Mouse (Mus musculus) heart, postnatal 36 days (tissue): ENCODE data around the gene Tbc1d5. TPM values are rescaled to one million over a fixed set of nuclear protein-coding genes. Genes with fewer than 3 reads are reported as not detected.

Experiments
- DNase-seq, 2 experiments: peaks; one replicate each; pipeline ENCODE4 v3.0.0; 2021 to 2022
- intact Hi-C: fragments of 180-260 bp; cut with DNase I; formaldehyde crosslinking; loops from one replicate; pipeline ENCODE4 v1.15.1; 2025
- total RNA-seq, 2 experiments: library from RNA; stranded (reverse); gene quantifications; 2 replicates each; pipeline ENCODE4 v1.2.3; 2021

Gene Tbc1d5
- total RNA-seq, 2 experiments from 2014 or later: 18.6 to 19.4 TPM

DNA sequence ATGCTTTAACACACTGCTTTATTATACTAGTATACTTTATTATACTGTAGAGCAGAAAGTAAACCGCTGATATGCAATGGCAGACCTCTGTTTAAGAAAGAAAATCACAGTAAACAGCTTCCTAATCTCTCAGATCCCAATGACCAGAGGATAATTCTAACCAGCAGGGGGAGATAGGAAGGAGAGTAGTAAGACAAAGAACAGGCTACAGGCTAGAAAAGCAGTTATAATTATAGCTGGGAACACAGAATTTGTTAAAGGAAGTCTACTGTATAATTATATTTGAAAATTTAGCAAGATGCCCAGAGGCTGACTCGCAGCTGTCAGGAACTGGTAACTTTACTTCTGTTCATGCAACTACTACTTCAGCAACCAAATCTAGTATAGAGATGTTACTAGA lies 68.0 kb downstream of the Tbc1d5 start:
- DNase-seq: no peak
- intact Hi-C loops: loop anchor here (1.0 to 5.0 kb wide), 2 partner anchors 66 to 177 kb away; partner anchors contain the start of gene Tbc1d5

DNA sequence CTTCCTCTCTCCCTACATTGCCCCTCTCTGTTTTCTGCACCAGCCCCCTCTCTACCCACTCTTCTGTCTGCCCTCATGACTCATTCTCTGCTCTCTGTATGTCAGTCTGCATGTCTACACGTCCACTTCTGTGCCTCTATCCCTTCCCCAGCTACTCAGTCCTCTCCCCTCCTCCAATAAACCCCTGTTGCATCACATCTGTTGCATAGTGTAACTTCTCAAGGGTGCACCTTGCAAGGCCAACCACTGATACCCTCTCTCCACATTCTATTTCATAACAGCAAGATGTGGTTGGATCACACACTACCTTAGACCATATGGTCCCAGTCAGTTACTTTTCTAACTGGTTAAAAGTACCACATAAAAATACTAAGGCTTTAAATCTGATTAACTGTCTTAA lies 74.9 kb downstream of the Tbc1d5 start:
- no peak for DNase-seq
- intact Hi-C loops: no loop called here

DNA sequence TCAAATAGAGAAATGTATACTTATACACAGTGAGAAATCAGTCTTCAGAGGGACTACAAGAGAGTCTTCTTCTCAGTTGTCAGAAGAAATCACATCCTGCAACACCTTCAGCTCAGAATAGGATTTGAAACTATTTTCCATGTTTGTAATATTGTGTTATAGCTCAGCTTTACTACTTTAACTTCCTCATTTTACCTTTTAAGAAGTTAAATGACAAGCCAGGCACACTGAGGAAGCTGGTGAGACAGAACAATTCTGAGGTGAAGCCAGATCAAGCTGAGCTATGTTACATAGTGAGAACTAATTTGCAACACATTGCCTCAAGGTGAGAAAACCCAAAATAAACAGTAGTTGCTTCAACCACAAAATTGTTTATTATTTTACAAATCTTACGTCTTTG lies 135.3 kb downstream of the Tbc1d5 start:
- intact Hi-C loops: no loop called here
- no peak for DNase-seq

DNA sequence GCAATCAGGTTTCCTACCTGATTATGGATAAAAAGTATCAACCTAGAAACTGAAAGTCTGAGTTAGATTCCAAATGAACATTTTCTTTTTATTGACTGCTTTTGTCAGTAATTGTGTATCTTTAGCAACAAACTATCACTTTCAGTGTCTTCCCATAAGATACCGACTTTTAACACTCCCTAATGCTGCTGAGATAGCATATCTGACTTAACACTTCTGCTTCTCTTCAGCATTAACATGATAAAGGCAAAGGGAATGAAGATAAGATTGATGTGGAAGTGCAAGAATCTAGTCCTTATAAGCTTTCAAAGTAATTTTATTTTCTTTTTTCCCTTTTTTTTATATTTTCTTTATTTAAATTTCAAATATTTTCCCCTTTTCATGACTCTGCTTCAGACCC lies 138.3 kb downstream of the Tbc1d5 start:
- DNase-seq: no peak
- intact Hi-C loops: no loop called here

DNA sequence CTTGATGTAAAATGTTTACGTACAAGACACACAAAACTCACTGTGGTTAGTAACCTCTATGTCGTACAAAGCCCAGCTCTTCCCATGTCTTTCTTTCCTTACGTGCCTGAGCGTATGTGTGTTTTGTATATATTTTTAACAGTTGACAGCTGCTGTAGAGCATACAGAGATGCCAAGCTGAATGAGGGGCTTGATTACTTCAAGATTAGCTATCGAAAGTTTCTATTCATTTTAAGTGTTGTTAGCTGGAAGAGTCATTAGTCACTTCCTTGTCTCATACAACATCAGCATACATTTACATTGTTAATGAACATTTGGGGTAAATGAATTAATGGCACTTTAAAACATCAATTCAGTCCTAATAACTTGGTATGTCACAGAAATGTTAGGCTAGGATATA lies 155.9 kb downstream of the Tbc1d5 start:
- no peak for DNase-seq
- intact Hi-C loops: no loop called here

DNA sequence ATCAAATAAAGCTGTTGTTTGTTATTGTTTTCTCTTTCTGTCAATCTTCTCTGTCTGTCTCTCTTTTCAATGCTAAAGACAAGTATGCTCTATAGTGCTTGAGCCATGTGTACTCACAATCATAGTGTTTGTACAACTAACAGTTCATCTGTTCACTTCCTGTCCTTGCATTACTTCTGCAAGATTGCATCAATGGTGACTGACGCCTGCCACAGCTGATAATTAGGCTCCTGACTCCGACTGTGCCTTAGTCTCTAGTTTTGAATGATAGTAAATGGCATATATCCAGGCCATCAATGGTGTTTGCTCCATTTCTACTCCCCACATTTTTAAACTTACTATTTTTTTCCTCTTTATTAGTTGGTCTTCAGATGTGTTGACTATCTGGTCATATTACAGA lies 162.8 kb downstream of the Tbc1d5 start:
- DNase-seq: no peak
- intact Hi-C loops: no loop called here

DNA sequence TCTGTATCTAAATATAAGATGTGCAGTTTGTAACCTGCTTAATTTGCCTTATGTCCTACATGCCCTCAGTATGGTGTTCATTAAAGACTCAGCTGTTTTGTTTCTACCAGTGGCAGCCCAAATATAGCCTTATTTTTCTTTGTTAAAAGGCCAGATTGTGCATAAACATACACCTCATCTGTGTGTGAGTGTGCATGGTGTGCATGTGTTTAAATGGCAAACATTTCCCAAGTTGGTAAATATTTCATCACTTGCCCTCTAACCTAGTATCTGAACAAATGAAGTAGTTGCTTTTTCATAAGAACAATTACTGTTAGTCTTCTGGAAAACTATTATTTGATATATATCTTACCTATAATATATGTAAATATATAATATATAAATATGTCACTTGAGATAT lies 165.2 kb downstream of the Tbc1d5 start:
- intact Hi-C loops: no loop called here
- no peak for DNase-seq

DNA sequence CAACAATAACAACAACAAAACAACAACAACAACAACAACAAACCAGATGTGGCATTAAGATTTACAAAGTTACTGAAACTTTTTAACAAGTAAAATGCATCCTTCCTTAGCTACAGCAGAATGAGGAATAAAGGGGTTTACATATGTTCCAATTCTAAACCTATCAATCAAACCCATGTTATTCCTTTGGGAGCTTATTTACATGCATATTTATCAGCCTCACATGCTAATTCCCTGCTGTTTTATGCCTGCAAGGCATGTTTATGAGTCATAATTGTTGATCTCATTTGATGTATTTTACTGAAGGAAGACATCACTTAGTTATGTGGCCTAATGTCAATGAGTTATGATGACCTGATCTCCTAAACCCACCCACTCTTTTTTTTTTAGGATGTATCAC lies 176.0 kb downstream of the Tbc1d5 start:
- intact Hi-C loops: no loop called here
- no peak for DNase-seq

DNA sequence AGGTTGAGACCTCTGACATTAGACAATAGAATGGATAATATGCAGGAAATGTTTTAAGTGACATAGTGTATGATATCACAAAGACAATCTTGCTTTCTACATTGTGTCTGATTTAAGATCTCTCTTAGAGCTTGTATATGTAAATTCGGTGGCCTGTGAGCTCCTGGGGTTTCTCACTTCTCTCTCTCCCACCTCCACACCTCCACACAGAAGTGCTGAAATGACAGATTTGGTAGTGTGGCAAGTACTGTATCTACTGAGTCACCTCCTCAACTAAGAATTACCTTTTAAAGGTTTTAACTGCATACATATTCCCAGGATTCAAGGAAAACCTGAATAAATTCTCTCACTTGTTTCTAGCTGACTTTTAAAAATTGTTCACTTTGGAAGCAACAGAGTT lies 180.9 kb downstream of the Tbc1d5 start:
- intact Hi-C loops: no loop called here
- DNase-seq: no peak

DNA sequence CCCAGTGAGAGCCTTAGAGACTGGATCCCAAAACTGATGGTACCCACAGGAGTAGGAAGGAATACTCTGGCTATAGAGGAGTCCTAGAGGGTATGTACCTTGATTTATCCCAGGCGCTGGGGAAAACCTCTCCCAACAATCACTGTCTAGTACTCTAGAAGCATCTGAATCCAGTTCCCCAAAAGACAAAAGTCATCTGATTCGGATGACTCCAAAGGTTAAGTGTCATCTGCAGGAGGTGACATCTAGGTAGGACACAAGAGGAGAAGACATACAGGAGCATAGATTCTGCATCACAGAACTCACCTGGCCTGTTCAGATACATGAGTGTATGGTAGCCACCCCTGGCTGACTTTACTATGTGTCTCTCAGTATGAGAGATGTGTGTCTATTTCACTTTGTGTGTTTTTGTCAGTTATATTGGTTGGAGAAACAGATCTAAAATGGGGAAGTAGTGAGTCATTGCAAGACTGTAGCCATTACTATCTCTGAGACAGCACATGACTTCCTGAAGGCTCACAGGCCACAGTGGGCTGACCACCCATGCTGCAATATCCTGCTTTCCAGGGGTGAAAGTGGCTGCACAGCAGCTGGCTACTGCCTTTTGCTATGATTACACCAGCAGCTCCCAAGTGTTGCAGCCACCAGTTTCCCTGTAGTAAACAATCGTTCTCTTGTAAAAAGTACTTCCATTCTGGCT lies 185.7 kb downstream of the Tbc1d5 start:
- intact Hi-C loops: no loop called here
- peak; percentile 15 to 21 for DNase-seq

DNA sequence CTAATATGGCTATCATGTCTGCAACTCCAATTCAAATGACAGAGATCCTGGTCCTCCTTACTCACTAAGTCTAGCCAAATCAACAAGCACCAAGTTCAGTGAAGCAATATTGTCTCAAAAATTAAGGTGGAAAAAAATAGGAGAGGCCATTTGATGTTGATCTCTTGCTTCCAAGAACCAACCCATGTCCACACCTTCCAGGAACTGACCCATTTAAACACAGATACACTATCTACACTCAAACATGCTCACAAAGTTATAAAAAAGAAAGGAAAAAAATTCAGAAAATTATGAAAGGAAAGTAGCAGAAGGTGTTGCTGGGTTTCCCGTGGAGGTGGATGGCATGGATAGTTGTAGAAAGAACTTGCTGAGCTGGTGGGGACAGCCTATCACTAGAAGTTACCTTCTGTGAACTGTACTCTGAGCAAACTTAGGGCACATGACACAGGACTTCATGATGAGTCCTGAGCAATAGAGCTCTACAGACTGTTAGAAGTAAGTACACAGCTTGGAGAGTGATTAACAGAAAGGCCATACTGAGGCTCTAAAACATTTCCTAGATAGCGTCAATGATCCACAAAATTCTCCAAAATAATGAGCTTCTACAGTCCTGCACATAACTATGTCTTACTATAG lies 188.3 kb downstream of the Tbc1d5 start:
- no peak for DNase-seq

DNA sequence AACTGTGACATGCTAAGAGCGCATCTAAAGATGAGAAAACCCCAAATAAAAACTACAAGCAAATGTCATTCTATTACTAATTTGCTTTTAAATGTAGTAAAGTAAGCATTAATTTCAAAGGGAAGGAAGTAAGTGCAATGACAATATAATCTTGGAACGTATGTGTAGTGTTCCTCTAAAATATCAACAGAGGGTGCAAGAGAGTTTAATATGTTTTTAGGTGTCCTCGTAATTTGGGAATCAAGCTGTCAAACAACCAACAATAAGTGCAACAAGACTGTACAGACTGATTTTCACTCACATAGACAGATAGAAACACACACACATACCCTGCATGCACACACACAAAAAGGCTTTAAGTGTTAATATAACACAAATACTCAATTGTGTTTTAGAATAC lies 191.2 kb downstream of the Tbc1d5 start:
- DNase-seq: no peak
- intact Hi-C loops: loop anchor here (1.0 kb wide), 1 partner anchor 300 kb away; no protein-coding TSS in a partner anchor

More for the DNA sequence above, 188.3 kb downstream of the Tbc1d5 start:
- intact Hi-C loops: no loop called here

DNA sequence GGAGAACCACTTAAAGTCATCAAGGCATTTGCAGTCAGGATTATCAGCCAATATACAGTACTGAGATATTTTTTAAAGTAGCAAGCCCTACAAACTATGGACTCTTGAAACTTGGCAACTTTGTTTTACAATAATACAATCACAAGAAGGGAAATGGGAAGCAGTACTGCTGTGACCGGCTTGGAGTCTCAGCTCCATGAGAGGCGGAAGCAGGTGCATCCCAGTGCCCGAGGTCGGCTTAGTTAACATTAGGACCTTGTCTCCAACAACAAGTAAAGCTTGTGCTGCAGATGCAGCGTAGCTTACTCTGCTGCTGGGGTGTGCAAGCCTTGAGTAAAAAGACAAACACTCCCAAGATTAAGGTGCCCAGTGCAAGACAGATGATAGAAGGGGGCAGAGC lies 197.2 kb downstream of the Tbc1d5 start:
- DNase-seq: no peak
- intact Hi-C loops: no loop called here

DNA sequence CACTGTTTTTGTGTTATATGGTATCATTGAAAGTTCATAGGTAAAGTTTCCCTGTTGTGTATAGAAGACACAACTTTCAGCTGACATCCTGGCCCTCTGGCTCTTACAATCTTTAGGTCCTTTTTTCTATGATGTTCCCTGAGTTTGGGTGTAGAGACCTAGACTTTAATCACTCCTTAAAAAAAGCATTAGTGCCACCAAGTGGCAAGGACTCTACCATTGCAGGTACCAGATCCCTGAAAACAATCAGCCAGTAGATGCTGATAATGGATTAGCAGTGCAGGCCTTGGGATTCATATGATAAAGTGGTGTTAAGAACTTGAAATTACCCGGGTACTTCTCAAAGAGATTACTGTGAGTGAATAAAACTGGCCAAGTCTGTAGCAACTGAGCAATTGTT lies 207.0 kb downstream of the Tbc1d5 start:
- intact Hi-C loops: loop anchor here (5.0 kb wide), 1 partner anchor 160 kb away; no protein-coding TSS in a partner anchor
- DNase-seq: no peak

DNA sequence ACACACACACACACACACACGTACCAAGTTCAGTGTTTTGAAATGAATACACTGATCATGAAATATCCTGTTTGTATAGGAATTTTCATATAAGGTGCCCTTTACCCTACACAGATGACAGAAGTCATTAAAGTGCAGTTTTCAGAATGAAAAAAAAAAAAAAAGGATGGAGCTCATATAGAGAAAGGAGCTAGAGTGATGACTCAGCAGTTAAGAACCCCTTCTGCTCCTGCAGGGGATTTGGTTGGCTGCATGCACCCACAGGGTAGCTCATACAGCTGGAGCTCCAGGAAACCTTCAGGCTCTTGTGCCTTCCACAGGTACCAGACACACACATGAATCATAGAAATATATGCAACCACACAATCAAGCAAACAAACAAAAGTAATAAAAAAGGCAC lies 213.0 kb downstream of the Tbc1d5 start:
- DNase-seq: no peak
- intact Hi-C loops: no loop called here

DNA sequence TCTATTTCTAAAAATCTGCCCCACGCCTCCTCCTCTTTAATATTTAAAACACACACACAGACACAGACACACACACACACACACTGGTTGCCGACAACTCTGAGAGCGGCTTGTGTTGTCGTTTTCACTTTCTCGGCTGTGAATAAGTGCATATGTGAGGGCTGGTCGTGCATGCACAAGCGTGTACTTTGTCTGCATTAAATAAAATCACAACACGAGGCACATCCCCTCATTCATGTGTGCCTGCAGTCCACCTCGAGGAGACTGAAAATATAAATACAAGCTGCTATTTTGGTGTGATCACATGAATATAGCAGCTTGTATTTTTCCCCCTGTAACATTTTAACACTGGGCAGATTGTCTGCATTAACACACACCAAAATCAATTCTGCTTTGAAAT lies 224.8 kb downstream of the Tbc1d5 start:
- DNase-seq: no peak
- intact Hi-C loops: no loop called here

DNA sequence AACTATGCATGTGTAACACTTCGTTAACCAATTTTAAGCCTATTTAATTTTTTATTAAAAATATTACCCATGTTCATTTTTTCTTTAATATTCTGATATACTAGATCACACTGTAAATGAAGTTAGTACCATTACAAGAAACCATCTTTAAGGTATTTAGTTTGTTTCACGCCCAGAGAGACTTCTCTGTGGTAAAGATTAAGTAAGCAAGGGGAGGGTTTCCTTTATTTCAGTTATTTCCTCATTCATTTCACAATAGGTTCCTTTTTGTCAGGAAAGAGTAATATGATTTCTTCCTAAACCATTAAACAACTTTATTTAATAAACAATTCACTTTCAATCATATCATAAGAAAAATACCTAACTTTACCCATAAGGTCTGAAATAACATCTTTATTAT lies 256.8 kb downstream of the Tbc1d5 start:
- intact Hi-C loops: no loop called here
- no peak for DNase-seq

DNA sequence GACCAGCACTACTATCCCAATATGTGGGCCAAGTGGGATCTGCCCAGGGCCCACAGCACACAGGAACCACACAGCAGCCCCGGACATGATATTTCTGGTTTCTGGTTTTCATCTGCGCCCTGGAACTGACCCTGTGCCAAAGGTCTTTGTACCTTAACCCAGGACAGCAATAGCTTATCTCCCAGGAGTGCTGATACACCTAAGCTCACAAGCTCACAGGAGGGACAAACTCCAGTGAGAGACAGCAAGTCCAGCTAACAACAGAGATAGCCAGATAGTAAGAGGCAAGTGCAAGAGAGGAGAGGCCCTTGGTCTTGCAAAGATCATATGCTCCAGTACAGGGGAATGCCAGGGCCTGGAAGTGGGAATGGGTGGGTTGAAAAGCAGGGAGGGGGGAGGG lies 263.9 kb downstream of the Tbc1d5 start:
- no peak for DNase-seq
- intact Hi-C loops: no loop called here

DNA sequence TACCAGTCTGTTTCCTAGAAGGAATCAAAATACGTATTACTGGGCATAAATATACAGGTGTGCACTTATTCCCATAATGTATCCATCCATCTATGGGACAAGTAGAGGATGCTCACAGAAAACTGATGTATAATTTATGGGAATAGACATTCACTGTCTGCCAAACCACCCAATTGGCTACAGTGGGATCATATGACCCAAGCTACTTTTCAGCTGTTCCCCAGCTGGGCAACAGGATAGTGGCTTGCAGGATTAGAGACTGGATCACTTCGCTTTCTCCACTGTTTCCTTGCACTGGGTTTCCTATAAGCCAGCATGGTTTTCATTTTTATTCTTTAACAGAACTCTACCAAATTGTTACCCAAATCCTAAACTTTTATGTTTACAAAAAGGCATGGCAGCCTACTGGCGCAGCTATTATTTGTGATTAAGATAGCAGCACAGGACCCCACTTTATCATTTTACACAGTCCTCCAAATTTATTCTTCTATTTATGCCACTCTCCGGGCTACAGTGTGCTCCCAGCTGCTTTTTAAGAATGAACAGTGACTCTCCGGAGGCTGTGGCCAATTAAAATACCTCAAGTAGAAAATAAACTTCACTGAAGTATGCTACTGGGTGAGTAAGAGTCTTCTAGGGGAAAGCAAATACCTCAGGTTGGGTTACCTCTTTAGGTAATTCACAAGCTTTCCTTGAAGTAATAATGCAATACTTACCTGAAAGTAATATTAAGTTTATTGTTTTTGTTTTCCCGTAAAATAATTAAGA lies 270.4 kb downstream of the Tbc1d5 start:
- intact Hi-C loops: no loop called here
- DNase-seq: no peak

DNA sequence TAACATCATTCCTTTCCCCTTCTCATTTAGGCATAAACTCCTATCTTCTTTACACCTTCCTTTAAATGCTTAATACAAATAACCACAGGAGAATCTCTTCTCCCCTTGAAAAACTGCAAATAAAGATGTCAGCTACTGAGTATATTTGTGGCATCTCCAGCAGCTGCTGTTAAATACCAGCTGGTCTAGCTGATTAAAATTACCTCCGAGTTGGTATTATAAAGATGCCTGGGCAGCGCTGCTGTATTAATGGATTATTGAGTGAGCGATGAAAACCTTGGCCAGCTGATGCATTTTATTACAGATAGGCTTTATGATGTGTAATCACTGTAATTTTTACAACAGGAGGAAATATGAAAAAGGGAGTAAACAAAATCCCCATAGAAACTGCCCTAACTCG lies 271.0 kb downstream of the Tbc1d5 start:
- intact Hi-C loops: no loop called here
- DNase-seq: no peak

DNA sequence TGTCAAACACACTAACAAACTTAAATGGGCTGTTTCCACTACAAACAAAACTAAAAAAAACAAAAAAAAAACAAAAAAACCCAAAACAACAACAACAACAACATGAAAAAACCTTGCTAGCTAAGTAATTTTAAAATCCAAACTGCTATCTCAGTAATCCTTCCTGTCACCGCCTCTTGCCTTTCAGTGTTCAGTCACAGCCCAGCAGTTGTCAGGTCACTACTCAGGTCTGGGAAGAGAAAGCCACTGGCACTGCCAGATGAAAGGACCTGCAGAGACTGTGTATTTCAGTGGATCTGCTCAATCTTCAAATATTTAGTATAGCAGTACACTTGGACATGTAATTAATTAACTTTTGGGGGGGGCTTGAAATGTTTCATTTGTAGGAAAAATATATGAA lies 272.5 kb downstream of the Tbc1d5 start:
- no peak for DNase-seq
- intact Hi-C loops: no loop called here

DNA sequence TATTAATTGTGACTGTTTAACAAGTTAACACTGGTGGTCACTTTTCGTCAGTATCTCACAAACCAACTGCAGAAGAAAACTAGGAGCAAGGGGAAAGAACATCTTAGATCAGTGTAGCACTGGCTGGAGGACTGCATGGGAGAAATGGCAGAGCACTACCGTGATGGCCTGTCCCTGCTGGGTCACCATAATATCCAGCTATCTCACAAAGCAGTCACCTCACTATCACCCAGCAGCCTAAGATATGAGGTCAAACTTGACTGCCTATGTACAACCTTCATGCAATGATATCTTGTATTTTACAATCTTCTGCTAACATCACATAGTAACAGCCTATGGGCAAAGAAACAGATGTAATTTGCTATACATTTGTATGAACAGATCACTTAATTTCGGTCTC lies 274.7 kb downstream of the Tbc1d5 start:
- intact Hi-C loops: no loop called here
- no peak for DNase-seq
